Mouse (Mus musculus): ENCODE measurements at regions not wholly inside any gene's neighbourhood (a gene's known extent, or its start where the extent isn't known, plus 50 kb on each side); places are given as distances from the start of the nearest gene placed in this dataset.
"Not testable (repeated sequence)": the region's sequence is repeated elsewhere in the genome, so short reads cannot be mapped to it uniquely, and the experiment has no call there.

DNA sequence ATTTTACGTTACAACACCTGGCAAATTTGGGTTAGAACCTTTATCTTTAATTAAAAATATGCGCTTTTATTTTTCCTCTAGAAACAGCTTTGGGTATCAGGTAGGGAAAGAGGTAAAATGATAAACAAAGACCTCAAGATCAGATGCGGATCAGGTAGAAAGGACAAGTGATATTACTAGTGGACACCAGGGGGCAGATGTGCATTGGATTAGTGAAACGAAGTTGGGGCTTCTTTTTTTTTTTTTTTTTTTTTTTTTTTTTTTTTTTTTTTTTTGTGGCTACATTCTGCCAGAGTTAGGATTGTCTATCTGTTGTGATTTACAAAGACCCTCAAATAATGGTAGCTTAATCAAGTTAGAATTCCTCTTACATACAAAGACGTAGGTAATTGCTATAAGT lies 153.8 kb downstream of the Cd109 start:
- DNase-seq (ENCODE audit: low spot score) = no peak

DNA sequence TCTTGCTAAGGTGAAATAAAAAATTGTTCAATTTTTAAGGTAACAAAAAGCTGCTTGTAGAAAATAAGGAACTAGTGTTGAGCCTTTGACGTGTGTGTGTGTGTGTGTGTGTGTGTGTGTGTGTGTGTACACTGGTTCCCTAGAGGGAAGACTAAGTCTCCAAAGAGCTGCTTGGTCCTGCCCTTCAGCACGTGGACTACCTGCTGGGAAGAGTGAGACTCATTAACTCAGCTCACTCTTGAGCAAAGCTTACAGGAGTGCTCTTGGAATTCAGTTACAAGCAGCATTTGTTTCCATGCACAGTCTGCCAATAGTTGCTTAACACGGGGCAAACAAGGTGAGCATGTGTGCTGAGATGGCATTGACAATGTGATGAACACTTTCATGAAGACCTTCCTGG lies 158.6 kb downstream of the Cd109 start:
- no peak for DNase-seq (ENCODE audit: low spot score)

DNA sequence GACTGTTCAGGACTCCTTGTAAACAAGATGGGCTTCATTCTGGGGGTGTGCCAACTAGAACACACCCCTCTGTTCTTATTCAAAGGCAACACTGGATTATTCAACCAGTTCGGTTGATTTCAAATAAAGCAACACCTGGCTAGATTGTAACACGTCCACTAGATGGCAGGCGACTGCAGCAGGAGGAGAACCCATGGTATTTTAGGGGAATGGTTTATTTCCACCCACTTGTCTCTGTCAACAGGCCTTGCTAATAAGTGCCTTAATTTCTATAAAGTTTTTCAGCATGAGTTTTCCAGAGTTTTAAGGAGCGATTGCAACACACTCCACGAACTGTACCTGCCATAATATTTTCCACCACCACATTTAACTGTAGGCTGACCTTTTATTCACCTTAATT lies 160.1 kb downstream of the Cd109 start:
- DNase-seq (ENCODE audit: low spot score) = no peak

DNA sequence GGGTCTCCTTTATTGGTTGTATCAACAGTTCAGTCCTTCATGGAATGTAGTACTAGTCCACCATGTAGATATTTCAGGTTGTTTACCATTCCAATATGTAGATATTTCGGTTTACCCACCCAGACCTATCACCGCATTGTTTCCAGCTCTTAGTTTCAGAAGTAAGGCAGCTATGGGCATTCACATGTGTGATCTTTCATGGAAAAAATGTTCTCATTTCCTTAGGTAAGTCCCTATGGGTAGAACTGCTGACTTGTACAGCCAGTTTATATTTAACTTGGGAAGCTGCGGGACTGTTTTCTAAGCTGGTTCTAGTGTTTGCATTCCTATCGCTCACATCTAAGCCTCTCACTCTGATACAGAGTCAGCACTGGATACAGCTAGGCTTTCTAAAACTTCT lies 165.2 kb downstream of the Cd109 start:
- DNase-seq (ENCODE audit: low spot score) = no peak

DNA sequence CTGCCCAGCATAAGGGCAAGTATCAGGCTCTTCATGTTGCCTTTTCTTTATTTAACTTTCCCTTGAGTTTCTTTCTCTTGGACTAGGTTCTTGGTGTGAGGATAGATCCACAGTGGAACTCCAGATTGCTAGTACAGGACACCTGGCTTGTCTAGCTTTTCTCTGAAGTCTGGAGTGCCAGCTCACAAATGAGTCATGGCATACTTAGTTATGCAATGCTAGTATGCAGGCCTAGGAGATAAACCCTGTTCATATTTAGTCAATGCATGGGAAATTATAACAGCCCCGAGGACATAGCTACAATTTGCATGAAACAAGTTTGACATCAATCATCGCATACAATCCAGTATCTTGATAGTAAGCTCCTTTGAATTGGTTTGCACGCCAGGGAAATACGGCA lies 167.0 kb downstream of the Cd109 start:
- DNase-seq (ENCODE audit: low spot score) = no peak

DNA sequence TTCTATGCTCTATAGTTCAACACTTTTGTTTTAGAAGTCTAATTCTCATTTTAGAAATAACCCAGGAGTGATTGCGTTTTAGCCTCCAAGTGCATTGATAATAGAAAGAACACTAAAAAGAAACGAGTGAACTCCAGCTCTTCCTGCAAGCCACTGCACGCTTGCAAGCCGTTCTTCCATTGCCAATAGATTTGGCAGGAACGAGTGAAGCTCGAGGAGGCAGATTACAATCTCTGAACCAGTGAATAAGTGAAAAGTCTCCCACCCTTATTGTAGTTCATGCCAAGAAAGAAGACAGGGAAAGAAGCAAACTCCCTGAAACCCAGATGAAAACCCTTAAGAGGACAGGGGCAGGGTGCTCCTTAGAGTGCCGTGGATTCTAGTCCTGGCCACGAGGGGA lies 167.5 kb downstream of the Cd109 start:
- DNase-seq (ENCODE audit: low spot score) = no peak

DNA sequence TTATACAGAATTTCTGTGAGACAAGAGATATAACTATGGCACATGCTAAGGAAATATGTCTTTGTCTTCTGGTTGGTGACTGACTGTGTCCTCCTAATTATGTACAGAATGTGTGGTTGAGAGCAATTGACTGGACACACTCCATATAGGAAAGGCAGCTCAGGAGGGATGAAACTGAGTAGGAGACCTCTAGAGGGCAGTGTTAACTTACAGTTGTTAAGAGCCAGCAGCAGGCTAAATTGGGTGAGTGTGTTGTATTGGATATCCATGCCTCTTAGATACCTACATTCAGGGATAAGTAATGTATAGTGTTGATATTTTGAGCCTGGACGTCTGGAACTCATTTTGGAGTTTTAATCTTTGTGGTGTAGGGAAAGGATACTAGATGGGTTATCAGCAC lies 172.5 kb downstream of the Cd109 start:
- DNase-seq (ENCODE audit: low spot score) = no peak

DNA sequence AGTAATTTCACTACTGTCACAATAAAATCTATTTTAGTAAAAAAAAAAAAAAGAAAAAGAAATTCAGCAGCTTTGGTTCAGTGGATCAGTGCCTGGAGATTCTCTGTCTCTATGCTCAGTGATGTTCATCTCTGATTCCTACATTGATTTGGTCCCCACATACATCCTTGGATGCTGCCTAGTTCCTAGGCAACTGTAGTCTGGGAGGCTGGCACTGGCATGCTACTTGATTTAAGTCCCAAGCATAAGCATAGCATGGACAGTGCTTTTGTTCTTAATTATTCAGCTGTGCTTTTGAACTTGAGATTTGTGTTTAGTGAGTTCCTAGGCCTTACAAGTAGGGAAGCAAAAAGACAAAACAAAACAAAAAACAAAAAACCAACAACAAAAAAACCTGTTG lies 174.4 kb downstream of the Cd109 start:
- no peak for DNase-seq (ENCODE audit: low spot score)

DNA sequence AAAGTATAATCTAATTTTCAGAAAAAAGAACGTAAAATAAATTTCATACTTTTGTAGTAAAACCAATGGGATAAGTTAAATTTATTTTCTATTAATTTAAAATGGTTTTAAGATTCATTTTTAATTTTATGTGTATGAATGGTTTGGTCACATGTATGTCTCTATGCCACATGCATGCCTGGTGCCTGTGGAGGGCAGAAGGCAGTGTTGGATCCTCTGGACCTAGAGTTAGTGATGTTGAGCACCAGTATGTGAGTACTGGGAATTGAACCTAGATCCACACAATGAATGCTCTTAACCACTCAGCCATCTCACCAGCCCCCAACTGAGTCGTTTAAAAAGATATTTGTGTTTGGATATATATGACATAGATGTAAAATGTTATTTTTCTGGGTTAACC lies 174.8 kb downstream of the Cd109 start:
- no peak for DNase-seq (ENCODE audit: low spot score)

DNA sequence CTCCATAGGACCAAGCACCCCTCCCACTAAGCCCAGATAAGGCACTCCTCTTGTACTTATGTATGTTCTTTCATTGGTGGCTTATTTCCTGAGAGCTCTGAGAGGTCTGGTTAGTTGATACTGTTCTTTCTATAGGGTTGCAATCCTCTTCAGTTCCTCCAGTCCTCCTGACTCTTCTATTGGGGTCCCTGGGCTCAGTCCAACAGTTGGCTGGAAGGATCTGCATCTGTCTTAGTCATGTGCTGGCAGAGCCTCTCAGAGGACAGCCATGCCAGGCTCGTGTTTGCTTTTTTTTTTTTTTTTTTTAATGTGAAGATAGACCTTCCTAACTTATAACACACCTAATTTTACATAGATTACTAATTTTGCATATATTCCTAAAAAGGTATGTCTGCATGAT lies 180.5 kb downstream of the Cd109 start:
- no peak for DNase-seq (ENCODE audit: low spot score)

DNA sequence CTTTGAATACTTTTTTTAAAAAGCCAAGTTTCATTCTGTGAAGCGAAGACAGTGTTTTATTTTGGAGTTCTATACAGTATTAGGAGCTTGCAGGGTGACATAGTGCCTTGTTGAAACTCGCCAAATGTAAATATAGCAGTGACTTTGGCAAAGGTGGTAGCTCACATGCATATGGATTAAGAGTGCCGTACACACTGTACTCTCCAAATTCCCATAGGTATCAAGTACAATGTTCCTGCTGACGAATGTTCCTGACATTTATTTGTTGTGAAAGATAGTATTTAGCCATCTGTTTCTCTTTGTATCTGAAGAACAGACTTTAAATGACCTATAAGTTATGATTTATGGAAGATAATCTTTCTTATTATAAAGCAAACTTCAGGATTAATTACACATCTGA lies 201.9 kb downstream of the Cd109 start:
- DNase-seq (ENCODE audit: low spot score) = no peak

DNA sequence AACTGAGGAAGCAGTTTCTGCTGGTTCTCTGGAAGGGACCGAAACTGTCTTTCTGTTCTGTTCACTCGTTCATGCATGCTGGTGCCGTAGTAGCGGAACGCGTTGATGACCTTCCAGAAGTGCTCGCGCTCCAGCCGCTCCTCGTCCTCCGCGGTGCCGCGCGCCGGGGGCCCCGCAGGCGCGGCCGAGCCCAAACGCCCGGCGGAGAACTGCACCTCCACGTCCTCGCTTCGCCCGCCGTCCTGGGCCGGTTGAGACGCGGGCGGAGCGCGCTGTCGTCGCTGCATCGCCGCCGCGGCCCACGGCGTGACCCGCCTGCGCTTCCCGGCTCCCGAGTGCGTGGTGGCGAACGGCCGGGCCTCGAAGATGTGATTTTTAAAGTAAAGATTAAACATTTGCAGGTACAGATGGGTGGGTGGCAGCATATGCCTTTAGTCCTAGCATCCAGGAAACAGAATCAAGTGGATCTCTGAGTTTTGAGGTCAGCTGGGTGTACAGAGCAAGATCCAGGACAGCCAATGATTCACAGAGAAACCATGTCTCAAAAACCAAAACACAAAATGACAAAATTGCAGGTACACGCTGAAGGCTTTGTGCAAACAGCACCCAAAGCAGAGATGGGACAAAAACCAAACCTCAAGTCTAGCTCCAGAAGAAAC lies 206.3 kb downstream of the Cd109 start:
- DNase-seq (ENCODE audit: low spot score) = not testable (repeated sequence)

DNA sequence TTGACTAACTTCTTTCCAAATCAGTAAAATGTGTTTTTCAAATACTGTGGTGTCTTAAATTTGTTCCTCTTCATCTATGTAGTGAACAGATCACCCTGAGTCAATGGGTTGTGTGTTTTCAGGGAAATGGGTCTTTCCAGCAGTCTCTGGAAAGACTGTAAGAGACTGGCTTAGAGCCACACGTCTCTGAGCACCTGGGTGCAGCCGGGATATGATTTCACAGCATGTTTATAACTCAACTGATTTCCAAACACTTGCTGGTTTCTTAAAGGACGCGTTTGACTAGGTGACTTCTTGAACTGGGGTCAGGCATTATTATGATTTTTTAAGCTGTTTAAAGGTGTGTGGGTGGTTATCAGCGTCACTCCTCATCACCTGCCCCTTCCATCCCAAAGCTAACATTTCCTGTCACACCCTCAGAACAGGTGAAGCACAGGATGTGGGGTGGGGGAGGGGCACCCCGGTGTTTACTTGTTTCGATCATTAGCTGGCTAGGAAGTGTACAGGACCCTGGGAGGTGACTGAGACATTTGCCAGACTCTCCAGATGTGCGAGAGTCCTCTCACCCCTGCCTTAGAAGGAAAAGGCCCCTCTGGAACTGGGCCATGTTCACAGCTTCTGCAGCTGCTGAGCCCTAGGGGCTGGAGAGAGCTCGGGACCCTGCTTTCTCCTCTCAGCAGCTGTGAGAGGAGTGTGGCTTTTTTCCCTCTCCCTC lies 229.8 kb downstream of the Cd109 start:
- DNase-seq (ENCODE audit: low spot score) = no peak

DNA sequence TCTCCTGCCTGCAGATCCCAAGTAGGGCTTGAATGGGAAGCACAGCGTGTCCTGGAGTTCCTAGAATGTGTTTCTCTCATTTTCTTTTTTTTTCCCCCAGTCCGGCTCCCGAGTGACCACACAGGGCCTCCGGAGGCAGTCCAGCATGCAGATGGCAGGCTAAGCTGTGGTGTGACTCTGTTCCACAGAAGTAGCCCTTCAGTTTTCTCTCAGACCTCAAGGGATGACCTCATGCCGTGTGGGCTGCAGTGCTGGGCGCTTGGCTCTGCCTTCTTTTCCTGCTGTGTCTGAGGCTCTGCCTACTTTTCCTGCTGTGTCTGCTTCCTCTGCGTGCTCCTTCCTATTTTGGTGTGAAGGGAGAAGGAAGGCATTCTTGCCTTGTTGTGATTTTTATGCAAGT lies 230.8 kb downstream of the Cd109 start:
- DNase-seq (ENCODE audit: low spot score) = no peak

DNA sequence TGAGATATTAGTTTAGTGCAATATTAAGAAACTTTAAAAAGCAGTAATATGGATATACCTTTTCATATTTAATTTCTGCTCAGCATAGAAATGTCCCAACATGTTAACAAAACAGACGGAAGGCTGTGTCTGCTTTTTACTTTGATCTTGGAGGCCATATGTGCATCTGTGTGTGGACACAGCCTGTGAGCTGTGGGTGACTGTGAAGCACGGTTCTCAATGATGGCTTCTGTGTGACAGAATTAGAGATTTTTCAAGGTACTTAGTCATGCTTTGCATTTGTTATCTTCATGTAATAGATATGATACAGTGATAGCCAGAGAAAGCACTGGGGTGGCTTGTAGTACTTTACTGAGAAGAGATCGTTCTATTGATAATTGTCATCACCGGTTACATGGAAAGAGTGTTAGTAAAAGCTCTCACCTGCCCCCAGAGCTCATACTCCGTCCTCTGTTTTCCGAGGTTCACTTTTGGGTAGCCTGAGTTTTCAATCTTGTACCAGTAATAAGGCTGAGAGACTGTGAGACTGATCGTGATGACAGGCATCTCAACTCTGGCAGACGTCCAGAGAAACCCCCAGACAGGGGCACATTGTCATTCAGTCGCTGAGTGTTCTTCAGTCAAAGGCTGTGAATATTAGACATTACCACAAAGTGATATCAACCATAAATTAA lies 232.7 kb downstream of the Cd109 start:
- no peak for DNase-seq (ENCODE audit: low spot score)

DNA sequence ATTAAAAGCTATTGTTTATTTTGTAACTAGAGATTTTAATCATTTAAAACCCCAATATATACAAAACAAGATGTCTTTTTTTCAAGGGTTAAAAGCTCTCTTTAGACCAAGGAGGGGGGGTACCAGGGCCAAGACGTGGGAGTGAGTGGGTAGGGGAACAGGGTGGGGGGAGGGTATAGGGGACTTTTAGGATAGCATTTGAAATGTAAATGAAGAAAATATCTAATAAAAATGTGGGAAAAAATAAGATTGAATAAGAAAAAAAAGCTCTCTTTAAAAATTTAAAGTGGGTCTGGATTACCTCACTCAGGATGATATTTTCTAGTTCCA lies 233.2 kb downstream of the Cd109 start:
- DNase-seq (ENCODE audit: low spot score) = not testable (repeated sequence)

DNA sequence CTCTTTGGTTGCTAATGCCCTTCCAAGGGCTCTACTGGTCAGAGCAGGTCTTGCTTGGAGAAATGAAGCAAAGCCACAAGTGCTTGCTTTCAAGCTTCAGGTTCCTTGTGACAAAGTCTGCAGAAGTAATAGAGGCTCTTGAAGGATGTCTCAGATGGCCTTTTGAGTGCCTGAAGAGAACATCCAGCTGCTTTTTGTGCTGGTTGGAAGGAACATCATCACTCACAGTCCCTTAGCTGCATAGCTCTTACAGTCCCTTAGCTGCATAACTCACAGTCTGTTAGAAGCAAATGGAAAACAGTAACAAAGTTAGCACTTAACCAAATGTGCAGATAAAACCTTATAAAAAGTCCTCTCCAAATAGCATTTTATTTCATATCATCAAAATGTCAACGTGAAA lies 241.6 kb downstream of the Cd109 start:
- DNase-seq (ENCODE audit: low spot score) = no peak

DNA sequence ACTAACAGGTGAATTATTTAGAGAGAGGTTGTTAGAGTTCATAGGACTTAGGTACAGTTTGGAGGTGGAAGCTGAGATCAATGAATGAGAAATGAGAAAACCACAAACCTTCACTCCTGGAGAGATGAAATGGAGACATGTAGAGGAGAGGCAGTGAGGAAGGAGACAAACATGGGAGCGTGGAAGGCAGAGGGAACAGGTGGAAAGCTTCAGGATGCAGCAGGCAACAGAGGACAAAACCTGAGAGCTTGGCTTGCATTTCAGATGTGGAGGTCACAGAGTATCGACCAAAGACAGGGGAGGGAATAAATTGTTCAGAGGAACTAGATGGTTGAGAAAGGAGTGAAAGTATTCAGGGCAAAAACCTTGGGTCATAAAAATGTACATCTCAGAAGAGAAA lies 244.6 kb downstream of the Cd109 start:
- no peak for DNase-seq (ENCODE audit: low spot score)

DNA sequence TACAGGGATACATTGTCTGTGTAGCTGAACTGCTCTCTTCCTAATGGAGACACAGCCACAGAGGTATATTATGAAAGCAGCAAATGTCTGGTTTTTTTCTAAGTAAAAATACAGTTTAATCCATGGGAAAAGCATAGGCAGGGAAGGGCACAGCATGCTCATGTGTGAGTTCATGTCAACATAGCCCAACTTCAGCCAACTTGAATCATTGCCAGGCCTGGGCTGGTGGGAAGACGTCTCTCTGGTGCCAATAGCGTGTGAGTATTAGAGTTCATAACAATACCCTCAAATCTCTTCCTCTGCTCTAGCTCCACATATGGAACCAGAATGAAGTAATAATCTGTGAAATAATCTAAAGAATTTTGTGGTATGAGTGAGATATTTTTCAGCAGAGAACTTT lies 257.2 kb downstream of the Cd109 start:
- no peak for DNase-seq (ENCODE audit: low spot score)

DNA sequence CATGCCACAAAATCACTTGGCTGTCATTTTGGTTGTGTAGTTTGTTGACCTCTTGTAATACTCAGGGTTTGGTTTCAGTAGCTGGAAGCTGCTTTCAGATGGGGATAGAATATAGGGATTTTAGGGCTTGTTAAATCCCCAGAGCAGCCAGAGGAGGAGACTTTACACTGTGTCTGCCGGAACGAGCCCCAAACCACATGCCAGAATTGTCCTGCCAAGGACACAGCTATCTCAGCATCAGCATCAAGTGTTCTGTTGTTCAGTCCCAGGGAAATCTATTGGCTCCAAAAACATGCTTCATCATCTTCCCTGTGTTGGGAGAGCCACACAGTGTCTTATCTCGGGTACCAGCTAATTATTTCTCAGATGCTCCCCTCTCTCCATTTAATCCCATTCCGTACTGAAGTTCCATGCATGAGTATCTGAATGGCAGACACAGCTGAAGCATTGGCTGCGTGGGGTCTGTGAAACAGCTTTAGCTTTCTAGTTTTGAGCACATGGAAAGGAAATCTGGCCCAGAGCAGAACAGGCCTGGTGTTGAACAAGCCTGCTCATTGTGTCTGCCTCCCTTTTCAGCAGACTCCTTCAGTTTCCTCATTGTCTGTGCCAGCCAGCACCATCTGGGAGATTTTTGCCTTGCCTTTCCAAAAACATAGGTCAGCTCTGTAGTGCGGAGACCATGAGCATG lies 264.8 kb downstream of the Cd109 start:
- DNase-seq (ENCODE audit: low spot score) = no peak

DNA sequence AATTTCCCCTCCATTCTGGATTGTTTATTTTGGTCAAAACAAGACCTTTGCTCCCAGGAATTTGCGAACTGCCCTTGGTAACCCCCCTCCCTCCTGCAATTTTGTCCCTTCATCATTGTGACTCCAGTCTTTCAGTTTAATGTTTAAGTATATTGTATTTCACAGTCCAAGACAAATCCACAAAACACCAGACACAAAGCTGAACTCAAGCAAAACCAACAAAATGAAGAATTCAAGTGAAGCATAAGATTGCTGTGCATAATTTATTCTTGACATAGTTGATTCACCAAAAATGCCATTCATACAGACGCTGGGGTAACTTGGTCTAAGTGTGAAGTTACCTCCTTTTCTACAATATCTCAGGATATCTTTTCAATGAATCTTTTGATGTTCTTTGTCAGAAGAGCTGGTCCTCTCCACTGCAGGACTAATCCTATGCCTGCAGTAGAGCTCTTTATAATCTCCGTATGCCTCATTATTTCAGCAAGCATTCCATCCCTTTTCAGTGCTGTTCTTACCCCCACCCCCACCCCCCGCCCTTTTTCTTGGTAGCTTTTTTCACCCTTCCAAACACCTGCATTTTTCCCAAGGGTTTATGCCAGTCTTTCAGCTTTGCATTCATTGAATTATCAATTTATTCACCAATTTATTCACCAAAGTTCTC lies 265.4 kb downstream of the Cd109 start:
- no peak for DNase-seq (ENCODE audit: low spot score)

DNA sequence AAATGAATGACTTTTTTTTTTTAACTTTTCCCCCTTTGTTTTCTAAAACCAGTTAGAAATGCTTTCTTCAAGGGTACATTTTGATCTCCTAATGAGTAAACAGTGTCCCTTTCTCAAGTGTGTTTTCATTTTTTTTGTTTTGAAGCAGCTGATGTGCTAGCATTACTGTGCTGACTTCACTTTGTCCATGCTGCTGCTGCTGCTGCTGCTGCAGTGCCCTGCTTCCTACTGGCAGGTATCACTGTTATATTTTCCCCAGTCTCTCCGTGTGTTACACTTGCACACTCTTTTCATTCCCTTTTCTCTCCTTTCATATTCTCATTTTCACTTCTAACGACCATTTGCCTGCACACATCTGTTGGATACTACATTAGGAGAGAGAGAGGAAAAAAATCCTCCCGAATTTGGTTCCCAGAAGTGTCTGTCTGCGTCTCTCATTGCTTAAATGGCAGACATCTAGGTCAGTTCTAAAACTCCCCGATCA lies 266.0 kb downstream of the Cd109 start:
- no peak for DNase-seq (ENCODE audit: low spot score)
